Mouse (Mus musculus) urinary bladder, postnatal 25 days (tissue): ENCODE measurements at regions not wholly inside any gene's neighbourhood (a gene's known extent, or its start where the extent isn't known, plus 50 kb on each side); places are given as distances from the start of the nearest gene placed in this dataset.
A peak's percentile ranks its signal among the peaks of the same experiment; 100 is the strongest.

Experiments used
- DNase-seq: peaks from one replicate; pipeline ENCODE4 v3.0.0; 2022; ENCODE audit warnings: low spot score

- no peak for DNase-seq
Observed at GRCm38 (mm10) chr5:133267356-133267755, 724.2 kb upstream of the Auts2 start.

DNA sequence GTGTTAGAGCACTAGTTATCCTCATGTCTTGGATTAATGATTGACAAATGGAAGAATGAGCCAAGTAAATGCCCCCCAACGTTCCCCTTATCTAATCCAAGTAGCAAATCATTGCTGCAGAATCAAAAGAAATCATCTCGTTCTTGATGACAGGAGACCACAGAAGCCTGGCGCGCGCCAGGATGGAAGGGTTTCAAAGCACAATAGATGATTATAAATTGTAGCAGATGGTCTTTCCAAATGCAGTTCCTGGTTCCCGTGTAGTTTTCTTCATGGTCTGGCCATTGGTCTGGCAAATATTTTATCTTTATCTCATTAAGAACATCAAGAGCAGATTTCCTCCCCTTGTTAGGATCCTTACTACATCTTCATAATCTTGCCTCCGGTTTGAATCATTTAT lies 721.8 kb upstream of the Auts2 start:
- no peak for DNase-seq

DNA sequence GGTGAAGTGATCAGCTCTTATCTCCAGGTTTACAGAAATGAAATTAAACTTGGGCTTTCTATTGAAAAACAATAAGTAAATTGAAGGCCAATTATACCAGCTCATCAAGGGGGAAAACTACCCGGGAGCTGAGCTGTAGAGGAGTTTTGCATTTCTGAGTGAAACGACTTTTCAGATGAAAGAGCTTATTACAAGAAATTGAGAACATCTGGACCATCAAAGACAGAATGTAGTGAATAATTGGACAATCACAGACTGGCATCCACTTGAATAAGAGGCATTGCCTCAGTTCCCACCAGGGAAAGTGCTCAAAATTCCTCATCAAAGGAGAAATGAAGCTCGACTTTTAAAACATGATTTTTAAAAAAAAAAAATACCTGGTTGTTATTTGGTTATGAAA lies 675.7 kb upstream of the Auts2 start:
- no peak for DNase-seq

- DNase-seq: no peak
Observed at GRCm38 (mm10) chr5:133198546-133198945, 655.4 kb upstream of the Auts2 start.

GRCm38 (mm10) chr5:133189798-133190571 lies 646.8 kb upstream of the Auts2 start:
- no peak for DNase-seq

- no peak for DNase-seq
Observed at GRCm38 (mm10) chr5:133175636-133176035, 632.5 kb upstream of the Auts2 start.

DNA sequence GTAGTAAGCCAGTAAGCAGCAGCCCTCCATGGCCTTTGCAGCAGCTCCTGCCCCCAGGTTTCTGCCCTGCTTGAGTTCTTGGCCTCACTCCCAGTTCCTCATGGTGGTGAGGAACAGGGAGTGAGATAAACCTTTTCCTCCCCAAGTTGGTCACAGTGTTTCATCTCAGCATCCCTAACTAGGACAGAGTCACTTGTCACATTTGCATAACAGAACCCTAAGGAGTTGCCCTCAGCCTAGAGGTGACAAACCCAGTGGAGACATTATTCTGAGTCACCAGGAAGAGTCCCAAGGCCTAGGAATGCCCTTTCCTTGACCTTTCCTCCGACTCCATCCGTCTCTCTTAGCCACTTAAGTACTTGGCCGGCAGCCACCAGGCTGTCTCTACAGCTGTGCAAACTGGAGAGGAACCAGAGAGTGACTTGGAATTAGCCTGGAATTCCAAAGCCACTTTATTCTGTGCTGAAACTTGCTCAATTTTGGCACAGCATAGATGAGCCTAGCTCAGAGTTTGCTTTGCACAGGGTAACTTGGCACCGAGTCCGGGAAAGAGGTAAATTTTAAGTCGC lies 630.1 kb upstream of the Auts2 start:
- peak; percentile 30 for DNase-seq

- DNase-seq: no peak
Observed at GRCm38 (mm10) chr5:133172686-133173085, 629.5 kb upstream of the Auts2 start.

- no peak for DNase-seq
Observed at GRCm38 (mm10) chr5:133171266-133171665, 628.1 kb upstream of the Auts2 start.

DNA sequence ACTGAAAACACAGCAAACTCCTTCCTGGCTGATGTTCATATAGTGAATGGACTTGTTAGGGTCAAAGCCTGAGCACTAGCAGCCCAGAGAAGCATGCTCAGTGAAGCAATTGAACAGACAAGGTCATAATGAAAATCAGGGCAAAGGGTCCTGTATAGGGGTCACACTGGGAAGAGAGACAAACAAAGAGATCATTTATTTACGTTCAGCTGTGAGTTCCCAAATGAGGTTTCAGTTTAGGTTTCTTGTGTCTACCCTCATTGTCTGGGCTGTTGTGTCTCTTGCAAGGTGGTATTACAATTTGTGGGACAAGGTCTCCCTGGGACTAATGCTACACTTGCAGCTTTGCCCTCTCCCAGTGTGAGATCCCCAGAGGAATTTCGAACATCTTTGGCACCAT lies 624.4 kb upstream of the Auts2 start:
- DNase-seq: no peak

DNA sequence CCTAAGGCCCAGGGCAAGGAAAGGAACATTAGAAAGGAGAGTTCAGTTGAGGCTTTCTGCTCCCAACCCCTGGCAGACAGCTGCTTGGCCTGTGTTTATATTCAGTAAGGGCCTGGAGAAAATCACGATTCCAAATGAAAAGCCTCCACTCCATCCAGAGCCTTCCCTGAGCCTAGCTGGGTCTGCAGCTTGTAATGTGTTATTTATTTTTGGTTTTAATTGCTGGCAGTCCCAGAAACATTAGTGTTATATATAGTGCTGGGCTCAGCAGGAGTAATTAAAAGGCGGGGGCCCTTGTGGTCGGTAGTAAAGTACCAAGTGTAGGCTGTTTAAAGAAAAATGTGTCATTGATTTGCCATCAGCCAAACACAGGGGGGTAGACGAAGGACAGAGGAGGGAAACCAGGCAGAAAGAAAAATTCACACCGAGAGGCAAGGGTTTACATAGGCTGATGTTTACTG lies 623.9 kb upstream of the Auts2 start:
- no peak for DNase-seq

- no peak for DNase-seq
Observed at GRCm38 (mm10) chr5:133156115-133156857, 613.1 kb upstream of the Auts2 start.

- DNase-seq: no peak
Observed at GRCm38 (mm10) chr5:133145996-133146395, 602.9 kb upstream of the Auts2 start.

GRCm38 (mm10) chr5:133143679-133144078 lies 600.5 kb upstream of the Auts2 start:
- no peak for DNase-seq

GRCm38 (mm10) chr5:133142401-133143115 lies 599.4 kb upstream of the Auts2 start:
- no peak for DNase-seq

- DNase-seq: no peak
Observed at GRCm38 (mm10) chr5:133131042-133131441, 587.9 kb upstream of the Auts2 start.

- no peak for DNase-seq
Observed at GRCm38 (mm10) chr5:133130316-133130715, 587.2 kb upstream of the Auts2 start.

DNA sequence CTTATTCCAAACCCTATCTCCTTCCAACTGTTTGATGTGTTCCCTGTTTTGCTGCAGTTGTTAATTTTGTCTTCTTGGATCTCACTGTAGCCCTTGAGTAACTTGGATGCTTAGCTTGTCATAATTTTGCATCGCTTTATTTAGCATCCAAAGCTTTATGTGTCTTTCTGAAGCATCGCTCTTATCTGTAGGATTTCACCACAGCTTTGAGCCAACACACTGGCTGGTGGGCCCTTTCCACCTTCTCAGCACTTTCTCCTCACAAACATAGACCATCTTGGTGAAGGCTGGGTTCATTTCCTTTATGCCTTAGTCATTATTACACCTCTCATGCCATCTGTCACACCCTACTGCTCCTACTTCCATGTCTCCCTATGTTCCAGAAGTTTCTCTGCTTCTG lies 581.1 kb upstream of the Auts2 start:
- no peak for DNase-seq

- DNase-seq: no peak
Observed at GRCm38 (mm10) chr5:133113946-133114345, 570.8 kb upstream of the Auts2 start.

DNA sequence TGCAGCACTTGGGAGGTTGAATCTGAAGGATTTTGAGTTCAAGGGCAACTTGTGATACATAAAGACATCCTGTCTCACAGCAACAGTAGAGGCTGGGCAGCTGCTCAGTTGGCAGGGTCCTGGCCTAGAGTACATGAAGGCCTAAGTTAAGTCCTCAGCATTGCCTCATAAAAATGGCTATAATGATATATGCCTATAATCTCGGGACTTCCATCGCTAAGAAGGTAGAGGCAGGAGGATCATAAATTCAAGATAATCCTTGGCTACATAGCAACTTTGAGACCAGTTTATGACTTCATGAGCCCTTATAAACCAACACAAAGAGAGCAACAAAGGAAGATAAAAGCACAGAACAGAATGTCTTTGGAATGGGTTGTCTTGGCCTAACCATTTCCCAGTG lies 570.0 kb upstream of the Auts2 start:
- DNase-seq: no peak

DNA sequence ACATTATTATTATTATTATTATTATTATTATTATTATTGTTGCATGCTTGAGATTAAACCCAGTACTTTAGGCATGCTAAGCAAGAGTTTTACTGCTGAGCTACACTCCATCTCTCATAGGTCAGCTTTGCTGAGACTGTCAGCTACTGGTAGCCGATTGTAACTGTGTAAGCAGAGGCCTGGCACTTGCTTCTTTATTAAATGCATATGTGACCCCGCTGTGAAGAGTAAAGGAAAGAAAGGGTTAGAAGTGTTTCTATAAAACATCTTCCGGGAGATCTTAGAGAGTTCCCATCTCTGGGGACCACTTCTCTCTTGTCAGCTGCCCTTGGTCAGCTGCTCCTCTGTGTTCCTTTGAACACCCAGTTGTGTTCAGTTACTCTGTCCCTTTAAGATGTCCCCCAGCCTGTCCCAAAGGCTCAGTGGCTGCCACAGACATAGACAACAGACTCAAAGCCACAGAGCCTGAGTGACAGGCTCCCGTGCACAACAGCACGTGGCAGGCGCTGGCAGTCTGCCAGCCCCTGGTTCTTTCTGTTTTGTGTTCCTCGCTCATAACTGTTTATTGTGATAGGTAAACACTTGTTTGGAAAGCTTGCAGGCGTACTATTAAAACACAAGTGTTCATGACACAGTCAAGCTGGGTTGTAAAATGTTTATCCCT lies 563.7 kb upstream of the Auts2 start:
- peak; percentile 6 for DNase-seq

DNA sequence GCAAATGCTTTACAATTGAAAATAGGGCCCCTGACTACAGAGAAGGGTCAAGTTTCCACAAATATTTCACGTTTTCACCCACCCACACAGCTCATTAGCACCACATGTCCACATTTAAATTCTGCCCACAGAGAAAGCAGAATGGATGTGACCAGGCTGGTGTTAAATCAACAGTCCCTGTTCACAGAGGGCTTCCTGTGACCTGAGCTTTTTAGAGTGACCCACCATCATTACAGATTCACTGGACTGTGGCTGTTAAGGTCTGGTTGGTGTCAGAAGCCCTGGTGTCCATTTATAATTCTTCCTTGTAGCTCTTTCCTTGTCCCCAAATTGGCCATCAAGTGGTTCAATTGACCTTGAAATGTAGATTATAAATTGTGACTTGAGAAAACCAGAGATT lies 553.2 kb upstream of the Auts2 start:
- no peak for DNase-seq
